Mouse (Mus musculus) forebrain, embryonic 16.5 days (tissue): ENCODE measurements around the gene Il22ra1. TPM values are rescaled to one million over a fixed set of nuclear protein-coding genes. Genes with fewer than 3 reads are reported as not detected.

ENCODE experiments used
- ATAC-seq: fragments of 200-750 bp; cut with Nextera tagmentation; 2 replicates; pipeline ENCODE4 v1.8.0; 2017; ENCODE audit warnings: mild to moderate bottlenecking, moderate library complexity
- H3K27ac ChIP-seq: fragments of 300-500 bp; sonication (generic); 2 replicates; pipeline ENCODE4 v1.5.1; 2014; ENCODE audit warnings: low read length, control low read depth
- H3K27me3 ChIP-seq: fragments of 300-500 bp; sonication (generic); replicated peaks from 2 replicates; pipeline ENCODE4 v1.6.1; 2014; ENCODE audit warnings: low read length; ENCODE audit not compliant: control insufficient read depth, insufficient read depth
- H3K36me3 ChIP-seq: fragments of 300-500 bp; sonication (generic); 2 replicates; pipeline ENCODE4 v1.6.1; 2014; ENCODE audit not compliant: control insufficient read depth, insufficient read depth
- H3K4me1 ChIP-seq: fragments of 300-500 bp; sonication (generic); replicated peaks from 2 replicates; pipeline ENCODE4 v1.6.1; 2014; ENCODE audit warnings: low read length; ENCODE audit not compliant: control insufficient read depth, insufficient read depth
- H3K4me2 ChIP-seq: fragments of 300-500 bp; sonication (generic); 2 replicates; pipeline ENCODE4 v1.6.1; 2014; ENCODE audit warnings: mild to moderate bottlenecking, low read length, control low read depth
- H3K4me3 ChIP-seq: fragments of 300-500 bp; sonication (generic); replicated peaks from 2 replicates; pipeline ENCODE4 v1.5.1; 2014; ENCODE audit warnings: mild to moderate bottlenecking, low read length, control low read depth
- H3K9ac ChIP-seq: fragments of 300-500 bp; sonication (generic); replicated peaks from 2 replicates; pipeline ENCODE4 v1.6.1; 2014; ENCODE audit warnings: low read depth, low read length, control low read depth
- H3K9me3 ChIP-seq: fragments of 300-500 bp; sonication (generic); 2 replicates; pipeline ENCODE4 v1.6.1; 2016; ENCODE audit warnings: low read length; ENCODE audit not compliant: control insufficient read depth
- WGBS: fragments of 180-500 bp; shearing (Covaris S2); extraction: QIAGEN DNeasy Blood & Tissue Kit; methylation state at CpG from one replicate; pipeline ENCODE4 v1.1.7; 2014; 5-methylcytosine and 5-hydroxymethylcytosine counted together
- polyA plus RNA-seq: library from polyadenylated mRNA; unstranded; fragments of >200 nt; fragmentation: Nextera tagmentation; extraction: Ambion mirVana; gene quantifications from 2 replicates; pipeline ENCODE4 v1.2.1, GENCODE M21; 2015

The Il22ra1 gene
- polyA plus RNA-seq, 1 experiment from 2014 or later: not detected

DNA sequence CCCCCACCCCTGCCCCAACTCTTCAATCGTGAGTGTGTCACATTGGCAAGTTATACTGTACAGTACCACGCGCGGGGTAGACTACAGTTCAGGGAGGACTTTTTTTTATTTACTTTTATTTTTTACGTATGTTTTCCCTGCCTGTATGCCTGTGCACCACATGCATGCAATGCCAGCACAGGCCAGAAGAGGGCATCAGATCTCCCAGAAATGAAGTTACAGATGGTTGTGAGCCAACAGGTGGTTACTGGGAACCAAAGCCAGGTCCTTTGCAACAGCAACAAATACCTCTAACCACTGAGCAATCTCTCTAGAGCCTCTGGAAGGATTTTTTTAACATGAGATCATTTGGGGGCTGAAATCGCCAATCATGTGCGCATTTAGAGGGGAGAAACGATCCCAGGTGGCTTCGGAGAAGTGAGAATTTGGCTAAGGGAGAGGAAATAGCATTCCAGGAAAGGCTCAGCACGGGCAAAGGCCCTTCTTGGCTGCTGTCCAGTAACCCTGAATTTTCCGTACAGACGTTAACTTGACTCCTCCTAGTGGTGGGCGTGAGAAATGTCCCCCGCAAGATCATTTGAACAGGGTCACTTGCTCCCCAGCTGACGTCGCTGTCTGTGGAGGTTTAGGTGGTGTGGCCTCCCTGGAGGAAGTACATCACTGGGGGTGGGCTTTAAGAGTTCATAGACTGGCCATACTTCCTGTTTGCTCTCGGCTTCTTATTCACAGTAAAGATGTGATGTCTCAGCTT lies 5.3 kb upstream of the Il22ra1 start:
- no peak for ATAC-seq
- whole genome bisulfite sequencing: 76% methylated on average over 17 of the region's 17 CpGs
- no peaks in the 10 kb centered on the region for H3K27me3 ChIP-seq
- no peaks in the 10 kb centered on the region for H3K4me1 ChIP-seq
- H3K4me3 ChIP-seq: no peak overlapping the region
- no peak overlapping the region for H3K9ac ChIP-seq
- H3K4me2 ChIP-seq: no peak overlapping the region
- no peak overlapping the region for H3K27ac ChIP-seq
- no peaks in the 10 kb centered on the region for H3K9me3 ChIP-seq
- no peaks in the 10 kb centered on the region for H3K36me3 ChIP-seq

DNA sequence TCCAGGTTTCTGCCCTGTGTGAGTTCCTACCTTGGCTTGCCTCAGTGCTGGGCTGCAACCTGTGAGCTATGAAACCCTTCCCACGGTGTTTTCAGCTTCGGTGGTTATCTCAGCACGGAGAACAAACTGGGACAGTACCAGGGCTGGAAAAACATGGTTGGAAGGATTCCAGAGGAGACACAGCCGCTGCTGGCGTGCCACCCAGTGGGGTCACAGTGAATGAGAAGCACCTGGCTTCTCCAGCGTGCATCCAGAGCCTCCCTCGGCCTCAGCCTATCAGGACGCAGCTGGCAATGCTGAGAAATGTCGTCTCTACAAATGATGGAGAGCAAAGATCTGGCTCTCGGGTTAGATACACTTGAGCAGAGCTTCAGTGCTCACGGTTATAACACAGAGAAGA lies 1.6 kb upstream of the Il22ra1 start:
- Histone ChIP-seq H3K36me3 (no peaks in the 10 kb centered on the region), H3K27ac (no peak overlapping the region), H3K4me2 (no peak overlapping the region), H3K9me3 (no peaks in the 10 kb centered on the region), H3K9ac (no peak overlapping the region), H3K4me3 (no peak overlapping the region), H3K27me3 (no peaks in the 10 kb centered on the region), H3K4me1 (no peaks in the 10 kb centered on the region)
- 68% methylated on average over 11 of the region's 11 CpGs for WGBS
- no peak for ATAC-seq

DNA sequence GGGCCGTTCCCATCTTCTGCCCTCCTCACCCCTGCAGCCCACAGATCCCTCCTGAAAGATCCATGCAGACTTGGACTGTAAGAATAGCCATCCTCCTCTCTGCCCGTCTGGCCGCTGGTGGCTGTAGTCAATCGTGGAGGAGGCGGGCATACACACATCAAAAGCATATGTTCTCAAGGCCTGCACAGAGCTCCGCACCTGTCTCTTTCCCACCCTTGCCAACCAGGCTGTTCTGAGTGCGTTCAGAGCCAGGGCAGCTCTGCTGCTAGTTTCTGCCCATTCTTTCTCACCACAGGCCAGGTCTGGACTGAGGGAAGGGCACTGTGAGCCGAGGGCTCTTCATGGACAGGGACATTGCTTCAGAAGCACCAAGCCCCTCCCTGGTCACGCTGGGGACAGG lies 2.2 kb downstream of the Il22ra1 start:
- ATAC-seq: no peak
- 63% methylated on average over 9 of the region's 9 CpGs for WGBS
- H3K4me3 ChIP-seq: no peak overlapping the region
- H3K27ac ChIP-seq: no peak overlapping the region
- no peak overlapping the region for H3K4me2 ChIP-seq
- no peaks in the 10 kb centered on the region for H3K4me1 ChIP-seq
- H3K27me3 ChIP-seq: no peaks in the 10 kb centered on the region
- no peaks in the 10 kb centered on the region for H3K36me3 ChIP-seq
- H3K9me3 ChIP-seq: 0 out of 2 replicates have a peak, but pooled peaks cover 2% of the 10 kb centered on the region
- H3K9ac ChIP-seq: no peak overlapping the region

DNA sequence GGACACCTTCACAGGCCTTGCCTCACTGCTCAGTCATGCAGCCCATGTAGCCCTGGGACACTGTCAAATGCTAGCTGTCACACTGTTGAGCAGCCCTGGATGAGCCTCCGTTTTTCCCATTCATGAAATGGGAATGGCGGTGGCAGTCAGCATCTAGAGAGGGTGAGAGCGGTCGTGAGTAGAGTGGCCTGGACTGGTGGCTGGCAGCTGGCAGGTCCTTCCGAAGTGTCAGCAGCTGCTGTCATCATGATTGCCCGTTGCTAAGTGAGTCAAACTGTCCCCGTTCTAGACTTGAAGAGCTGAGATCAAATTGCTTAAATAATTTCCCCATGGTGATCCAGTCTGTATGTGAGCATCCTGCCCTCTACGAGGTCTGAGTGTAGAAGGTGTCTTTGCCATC lies 3.0 kb downstream of the Il22ra1 start:
- H3K27me3 ChIP-seq: no peaks in the 10 kb centered on the region
- H3K9me3 ChIP-seq: 0 out of 2 replicates have a peak, but pooled peaks cover 2% of the 10 kb centered on the region
- WGBS: 70% methylated on average over 8 of the region's 8 CpGs
- no peak overlapping the region for H3K9ac ChIP-seq
- ATAC-seq: no peak
- no peaks in the 10 kb centered on the region for H3K4me1 ChIP-seq
- no peaks in the 10 kb centered on the region for H3K36me3 ChIP-seq
- no peak overlapping the region for H3K4me2 ChIP-seq
- no peak overlapping the region for H3K4me3 ChIP-seq
- no peak overlapping the region for H3K27ac ChIP-seq

DNA sequence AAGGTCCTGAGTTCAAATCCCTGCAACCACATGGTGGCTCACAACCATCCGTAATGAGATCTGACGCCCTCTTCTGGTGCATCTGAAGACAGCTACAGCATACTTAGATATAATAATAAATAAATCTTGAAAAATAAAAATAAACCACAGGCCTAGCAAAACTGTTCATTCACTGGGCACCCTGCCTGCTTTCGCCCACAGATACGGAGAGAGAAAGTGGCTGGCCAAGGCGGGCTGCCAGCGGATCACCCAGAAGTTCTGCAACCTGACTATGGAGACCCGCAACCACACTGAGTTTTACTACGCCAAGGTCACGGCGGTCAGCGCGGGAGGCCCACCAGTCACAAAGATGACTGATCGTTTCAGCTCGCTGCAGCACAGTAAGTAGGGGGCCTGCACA lies 5.9 kb downstream of the Il22ra1 start:
- Histone ChIP-seq H3K4me1 (no peaks in the 10 kb centered on the region), H3K27ac (no peak overlapping the region), H3K4me3 (no peak overlapping the region), H3K9me3 (0 out of 2 replicates have a peak, but pooled peaks cover 2% of the 10 kb centered on the region), H3K4me2 (no peak overlapping the region), H3K27me3 (no peaks in the 10 kb centered on the region), H3K36me3 (no peaks in the 10 kb centered on the region), H3K9ac (no peak overlapping the region)
- 96% methylated on average over 14 of the region's 14 CpGs for WGBS
- no peak for ATAC-seq

DNA sequence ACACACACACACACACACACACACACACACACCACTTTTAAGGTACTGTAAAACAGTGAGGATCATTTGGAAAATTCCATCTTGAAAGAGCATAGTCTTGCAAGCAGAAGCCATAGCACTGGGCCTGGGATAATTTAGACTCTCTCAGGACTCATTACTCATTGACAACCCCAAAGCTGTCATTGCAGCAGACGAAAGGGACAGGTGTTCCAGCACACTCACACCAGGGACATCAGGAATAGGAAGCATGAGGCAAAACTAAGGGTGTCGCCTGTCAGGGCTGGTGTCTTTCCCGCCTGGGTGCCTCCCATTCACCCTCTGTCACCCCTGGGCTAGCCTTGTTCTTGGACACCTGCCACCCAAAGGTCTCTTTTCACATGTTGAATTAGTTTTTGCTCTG lies 8.9 kb downstream of the Il22ra1 start:
- 70% methylated on average over 3 of the region's 3 CpGs for WGBS
- H3K9me3 ChIP-seq: 0 out of 2 replicates have a peak, but pooled peaks cover 2% of the 10 kb centered on the region
- no peak overlapping the region for H3K27ac ChIP-seq
- no peak overlapping the region for H3K9ac ChIP-seq
- ATAC-seq: no peak
- no peaks in the 10 kb centered on the region for H3K27me3 ChIP-seq
- no peak overlapping the region for H3K4me2 ChIP-seq
- H3K4me1 ChIP-seq: no peaks in the 10 kb centered on the region
- no peak overlapping the region for H3K4me3 ChIP-seq
- no peaks in the 10 kb centered on the region for H3K36me3 ChIP-seq

DNA sequence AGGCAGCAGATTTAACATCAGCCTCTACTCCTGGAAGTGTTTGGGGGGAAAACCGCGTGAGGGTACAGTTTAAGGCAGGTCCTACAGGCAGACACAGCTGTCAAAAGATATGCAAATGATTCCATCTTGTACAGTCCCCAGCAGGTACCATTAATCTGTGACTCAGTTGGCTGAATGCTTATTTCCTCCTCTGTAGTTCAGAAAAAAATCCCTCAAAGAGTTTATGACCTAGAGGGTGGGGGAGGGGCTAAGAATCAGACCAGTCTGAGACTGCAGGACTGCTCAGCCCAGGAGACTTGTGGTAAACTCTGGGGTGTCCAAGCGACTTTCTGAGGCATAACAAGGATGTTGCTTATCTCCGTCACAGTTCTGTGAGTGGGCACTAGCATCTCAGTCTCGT lies 10.3 kb downstream of the Il22ra1 start:
- Histone ChIP-seq H3K4me2 (no peak overlapping the region), H3K4me1 (no peaks in the 10 kb centered on the region), H3K9ac (no peak overlapping the region), H3K27ac (no peak overlapping the region), H3K9me3 (0 out of 2 replicates have a peak, but pooled peaks cover 2% of the 10 kb centered on the region), H3K36me3 (no peaks in the 10 kb centered on the region), H3K27me3 (no peaks in the 10 kb centered on the region), H3K4me3 (no peak overlapping the region)
- 75% methylated on average over 5 of the region's 5 CpGs for WGBS
- ATAC-seq: no peak

DNA sequence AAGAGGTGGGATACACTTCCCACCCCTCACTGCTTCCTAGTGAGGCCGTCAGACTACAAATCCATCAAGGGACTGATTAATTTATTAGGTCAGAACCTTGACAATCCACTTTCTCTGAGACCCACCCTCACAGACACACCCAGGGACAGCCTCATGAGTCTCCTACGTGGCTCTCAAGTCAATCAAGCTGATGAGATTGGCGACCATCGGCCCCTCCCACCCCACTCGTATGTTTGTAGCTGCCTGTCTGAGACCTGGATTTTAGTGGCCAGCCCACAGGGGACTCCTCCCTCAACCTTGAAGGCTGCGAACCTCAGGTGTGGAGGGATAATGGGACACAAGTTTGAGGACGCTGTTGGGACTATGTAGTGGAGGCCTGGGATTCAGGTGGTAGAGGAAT lies 11.2 kb downstream of the Il22ra1 start:
- Histone ChIP-seq H3K9ac (no peak overlapping the region), H3K4me3 (no peak overlapping the region), H3K27ac (no peak overlapping the region), H3K9me3 (no peaks in the 10 kb centered on the region), H3K4me1 (no peaks in the 10 kb centered on the region), H3K4me2 (no peak overlapping the region), H3K27me3 (no peaks in the 10 kb centered on the region), H3K36me3 (no peaks in the 10 kb centered on the region)
- WGBS: 72% methylated on average over 7 of the region's 7 CpGs
- ATAC-seq: no peak

DNA sequence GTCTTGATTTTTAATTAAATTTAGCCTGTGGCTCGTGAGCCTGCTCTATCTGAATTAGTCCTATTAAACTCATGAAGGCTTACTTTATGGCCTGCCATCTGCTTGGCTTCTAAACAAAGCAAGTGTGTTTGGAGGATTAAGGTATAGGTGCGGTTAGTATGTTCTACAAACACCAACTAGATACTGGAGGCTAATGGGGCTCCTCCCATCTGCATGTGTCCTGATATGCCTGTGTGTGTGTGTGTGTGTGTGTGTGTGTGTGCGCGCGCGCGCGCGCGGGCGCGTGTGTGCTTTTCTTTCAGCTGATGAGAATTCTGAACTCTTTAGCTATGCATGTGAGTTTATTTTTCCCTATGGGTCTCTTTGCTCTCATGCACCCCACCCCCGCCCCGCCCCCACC lies 11.7 kb downstream of the Il22ra1 start:
- Histone ChIP-seq H3K27ac (no peak overlapping the region), H3K4me2 (no peak overlapping the region), H3K4me1 (no peaks in the 10 kb centered on the region), H3K4me3 (no peak overlapping the region), H3K27me3 (no peaks in the 10 kb centered on the region), H3K9me3 (no peaks in the 10 kb centered on the region), H3K9ac (no peak overlapping the region), H3K36me3 (no peaks in the 10 kb centered on the region)
- WGBS: 93% methylated on average over 14 of the region's 14 CpGs
- no peak for ATAC-seq

DNA sequence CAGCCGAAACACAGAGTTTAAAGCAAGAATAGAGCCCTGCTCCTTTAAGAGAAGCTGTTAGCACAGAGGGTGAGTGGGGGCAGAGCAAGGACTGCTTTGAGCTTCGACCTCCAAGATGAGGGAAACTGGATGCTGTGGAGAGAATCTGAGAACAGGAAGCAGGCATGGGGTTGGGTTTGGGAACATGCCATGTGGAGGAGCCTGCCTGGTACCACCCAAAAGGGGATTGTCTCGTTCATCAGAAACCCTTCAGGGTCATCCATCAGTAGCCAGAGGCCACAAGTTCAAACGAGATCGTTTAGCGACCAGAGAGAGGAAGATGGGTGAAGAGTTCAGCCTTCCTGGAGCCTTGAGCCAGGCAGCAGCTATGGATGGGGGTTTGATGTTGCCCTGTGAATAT lies 15.5 kb downstream of the Il22ra1 start:
- no peak overlapping the region for H3K27ac ChIP-seq

More for the DNA sequence above, 15.5 kb downstream of the Il22ra1 start:
- Histone ChIP-seq H3K4me1 (no peaks in the 10 kb centered on the region), H3K4me3 (no peak overlapping the region), H3K9me3 (no peaks in the 10 kb centered on the region), H3K4me2 (no peak overlapping the region), H3K36me3 (no peaks in the 10 kb centered on the region), H3K9ac (no peak overlapping the region), H3K27me3 (no peaks in the 10 kb centered on the region)
- ATAC-seq: no peak
- 71% methylated on average over 6 of the region's 6 CpGs for WGBS
